Mouse (Mus musculus) CH12.LX (cell line): ENCODE measurements around the gene Cog1.

ENCODE experiments used
- CTCF ChIP-seq, 2 experiments: IDR thresholded peaks in 1 of 2; conservative IDR thresholded peaks in 1 of 2; 2 replicates each; pipeline ENCODE4 v1.5.1; 2011 to 2012; ENCODE audit warnings: low read depth in 2 of 2, low read length in 2 of 2, improper control_type of control experiment in 1 of 2, inconsistent platforms in 1 of 2, mild to moderate bottlenecking in 1 of 2, moderate library complexity in 1 of 2
- ELF1 ChIP-seq: IDR thresholded peaks from 2 replicates; pipeline ENCODE4 v1.6.1; 2014; ENCODE audit warnings: low read depth, mild to moderate bottlenecking, inconsistent platforms, low read length, improper control_type of control experiment
- EP300 ChIP-seq: IDR thresholded peaks from 2 replicates; pipeline ENCODE4 v1.6.1; 2011; ENCODE audit warnings: low read length, improper control_type of control experiment
- HCFC1 ChIP-seq: IDR thresholded peaks from 2 replicates; pipeline ENCODE4 v1.6.1; 2012; ENCODE audit warnings: low read depth, mild to moderate bottlenecking, inconsistent platforms, low read length, improper control_type of control experiment
- MEF2A ChIP-seq: IDR thresholded peaks from 2 replicates; pipeline ENCODE4 v1.6.1; 2014; ENCODE audit warnings: low read depth, mild to moderate bottlenecking, inconsistent platforms, low read length, improper control_type of control experiment, borderline replicate concordance
- POLR2A ChIP-seq: IDR thresholded peaks from 2 replicates; pipeline ENCODE4 v1.6.1; 2011; ENCODE audit warnings: low read depth, mild to moderate bottlenecking, improper control_type of control experiment, low read length
- RAD21 ChIP-seq: IDR thresholded peaks from 2 replicates; pipeline ENCODE4 v1.6.1; 2011; ENCODE audit warnings: low read depth, mild to moderate bottlenecking, low read length, improper control_type of control experiment, moderate library complexity
- TBP ChIP-seq: conservative IDR thresholded peaks from 2 replicates; pipeline ENCODE4 v1.6.1; 2011; ENCODE audit warnings: low read depth, low read length, improper control_type of control experiment
- TCF12 ChIP-seq: IDR thresholded peaks from 2 replicates; pipeline ENCODE4 v1.6.1; 2014; ENCODE audit warnings: low read depth, mild to moderate bottlenecking, inconsistent platforms, low read length, improper control_type of control experiment
- UBTF ChIP-seq: IDR thresholded peaks from 2 replicates; pipeline ENCODE4 v1.6.1; 2012; ENCODE audit warnings: low read depth, mild to moderate bottlenecking, inconsistent platforms, low read length, improper control_type of control experiment, moderate library complexity
- ZC3H11A ChIP-seq: IDR thresholded peaks from 2 replicates; pipeline ENCODE4 v1.6.1; 2012; ENCODE audit warnings: low read depth, mild to moderate bottlenecking, inconsistent platforms, low read length, improper control_type of control experiment
- ZMIZ1 ChIP-seq: IDR thresholded peaks from 2 replicates; pipeline ENCODE4 v1.6.1; 2012; ENCODE audit warnings: low read depth, mild to moderate bottlenecking, inconsistent platforms, low read length, improper control_type of control experiment
- ZNF384 ChIP-seq: IDR thresholded peaks from 2 replicates; pipeline ENCODE4 v1.6.1; 2012; ENCODE audit warnings: low read depth, low read length, improper control_type of control experiment, inconsistent platforms

DNA sequence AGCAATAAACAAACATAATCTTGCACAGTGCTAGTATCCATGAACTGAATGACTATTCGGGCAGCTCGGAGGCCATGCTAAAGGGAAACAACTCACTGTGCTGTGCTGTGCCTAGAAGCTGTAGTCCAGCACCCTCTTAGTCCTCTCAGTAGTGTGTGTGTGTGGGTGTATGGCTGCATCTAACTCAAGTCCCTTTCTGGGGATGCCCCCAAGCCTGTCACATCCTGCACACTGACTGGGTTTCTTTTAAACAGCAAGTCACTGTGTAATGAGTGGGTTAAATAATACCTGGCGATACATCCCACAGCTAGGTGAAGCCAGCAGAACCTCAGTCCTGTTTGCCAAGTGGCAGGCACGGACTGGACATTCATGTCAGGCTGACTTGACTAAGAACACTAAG, 9.8 kb downstream of the Cog1 start:
- TF ChIP-seq POLR2A (no peak), TBP (no peak), ZC3H11A (no peak), ZMIZ1 (no peak), HCFC1 (no peak), CTCF (conservative IDR thresholded peaks at IDR 0.05 in 1 of 2, IDR thresholded peaks at IDR 0.05 in 1 of 2; ENCODE audit: low read depth in 2 of 2, low read length in 2 of 2) (no peak), MEF2A (no peak), ELF1 (no peak), EP300 (no peak), RAD21 (no peak), TCF12 (no peak), UBTF (no peak), ZNF384 (no peak)
